Mouse (Mus musculus): ENCODE data around the gene Tbl3. TPM values are rescaled to one million over a fixed set of nuclear protein-coding genes. Genes with fewer than 3 reads are reported as not detected.

Tbl3 gene
- polyA plus RNA-seq (2014; fragmentation: Nextera tagmentation; extraction: Ambion mirVana): 110 and 131 TPM in 2 replicates

DNA sequence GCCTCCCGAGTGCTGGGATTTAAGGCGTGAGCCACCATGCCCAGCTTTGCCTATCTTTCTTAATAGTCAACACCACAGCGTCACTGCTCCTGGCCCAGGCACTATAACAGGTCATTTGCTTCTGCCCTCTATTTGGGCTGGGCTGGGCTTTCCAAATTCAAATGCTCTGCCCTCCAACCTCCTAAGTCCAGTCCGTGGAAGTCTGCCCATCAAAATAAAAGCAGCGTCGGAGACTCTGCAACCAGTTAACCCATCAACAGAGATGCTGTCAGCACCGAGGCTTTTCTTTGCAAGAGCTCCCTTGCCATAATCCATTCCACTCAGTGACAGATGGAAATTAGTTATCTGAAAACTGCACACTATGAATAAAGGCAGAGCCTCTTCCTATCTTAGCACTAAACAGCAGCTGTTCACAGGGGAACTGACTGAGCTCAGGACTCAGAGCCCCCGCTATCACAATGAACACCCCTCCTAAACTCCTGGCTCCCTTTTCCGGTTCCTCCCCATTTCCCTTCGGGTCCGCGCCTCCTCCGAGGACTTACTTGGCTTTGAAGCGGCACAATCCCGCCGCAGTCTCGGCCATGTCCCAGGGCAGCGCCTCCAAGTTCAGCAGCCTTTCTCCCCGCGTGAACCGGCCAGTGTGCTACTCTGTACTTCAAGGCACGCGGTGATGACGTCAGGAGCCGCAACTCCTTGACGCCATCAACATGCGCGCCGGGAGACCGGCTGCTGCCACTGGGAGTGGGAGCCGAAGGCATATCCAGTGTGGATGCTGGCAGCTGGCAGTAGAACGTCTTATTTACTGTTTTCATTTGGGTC lies at the start of gene Tbl3:
TSS of gene Tbl3 (minus strand) at position 679 of the 819 bp plus-strand sequence.
- DNase-seq (ENCODE audit: low spot score): peak; percentile 96
- 4% methylated on average over 32 of the region's 32 CpGs for WGBS
- H3K27me3 ChIP-seq (ENCODE audit: control insufficient read depth, insufficient read depth, low read length): no peaks in the 10 kb centered on the region
- H3K9me3 ChIP-seq (ENCODE audit: control insufficient read depth, low read length): no peaks in the 10 kb centered on the region
- peak within 1 kb of the TSS; percentile 75 for H3K4me3 ChIP-seq (ENCODE audit: low read depth, low read length)
- H3K36me3 ChIP-seq (ENCODE audit: control insufficient read depth, insufficient read depth, low read length): peaks cover 6% of the 10 kb centered on the region
- H3K4me2 ChIP-seq (ENCODE audit: low read depth): peak within 1 kb of the TSS; percentile 78
- H3K27ac ChIP-seq (ENCODE audit: low read depth, low read length): peak within 1 kb of the TSS; percentile 40
- H3K9ac ChIP-seq (ENCODE audit: low read length): peak within 1 kb of the TSS; percentile 67
- H3K4me1 ChIP-seq (ENCODE audit: control insufficient read depth, insufficient read depth, low read length): 0 out of 2 replicates have a peak, but pooled peaks cover 3% of the 10 kb centered on the region
- ATAC-seq (ENCODE audit: insufficient read depth, low FRiP score, low TSS enrichment): peak; percentile 87

DNA sequence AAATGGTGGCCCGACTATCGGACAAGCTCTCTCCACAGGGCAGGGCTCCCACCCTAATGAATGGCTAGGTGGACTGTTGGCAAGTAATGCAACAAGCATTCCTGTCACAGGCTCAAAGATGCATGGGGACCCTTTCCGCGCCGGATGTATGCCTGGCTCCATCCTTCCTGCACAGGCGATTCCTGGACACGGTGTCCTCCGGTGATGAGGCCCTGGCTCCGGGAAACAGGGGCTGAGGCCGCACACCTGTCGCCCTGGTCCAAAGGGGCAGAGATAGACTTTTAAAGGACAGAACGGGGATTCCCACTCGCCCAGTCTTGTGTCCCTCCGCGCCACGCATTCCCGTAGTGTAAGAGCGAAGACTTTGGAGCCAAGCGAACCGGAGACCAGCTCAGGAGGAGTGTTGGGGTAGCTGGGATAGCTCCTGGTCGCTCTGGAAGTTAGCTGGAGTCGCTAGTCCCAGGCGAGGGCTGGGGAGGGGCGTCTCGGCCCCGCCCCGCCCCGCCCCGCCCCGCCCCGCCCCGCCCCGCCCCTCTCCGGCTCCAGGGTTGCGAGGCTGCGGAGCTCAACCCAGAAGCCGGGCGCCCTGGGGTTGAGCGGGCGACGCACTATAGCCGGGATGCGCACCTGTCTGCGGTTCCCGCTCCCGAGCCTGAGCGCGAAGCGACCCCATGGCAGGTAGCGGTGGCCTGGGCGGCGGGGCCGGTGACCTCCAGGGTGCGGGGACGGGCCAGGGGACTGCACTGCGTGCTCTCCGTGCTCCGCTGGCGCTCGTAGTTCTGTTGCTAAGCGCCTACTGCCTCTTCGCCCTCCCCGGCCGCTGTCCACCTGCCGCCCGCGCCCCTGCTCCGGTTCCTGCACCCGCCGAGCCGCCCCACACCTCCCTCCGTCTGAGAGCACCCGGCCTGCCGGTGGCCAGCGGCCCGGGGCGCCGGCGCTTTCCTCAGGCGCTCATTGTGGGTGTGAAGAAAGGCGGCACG lies 45.2 kb upstream of the Tbl3 start, which contains the start of gene Hs3st6:
TSS of gene Hs3st6 (plus strand) at position 574 of the 980 bp plus-strand sequence.
- ATAC-seq (ENCODE audit: insufficient read depth, low FRiP score, low TSS enrichment) (peak; percentile 63), DNase-seq (ENCODE audit: low spot score) (peak; percentile 59)
- Histone ChIP-seq H3K9ac (ENCODE audit: low read length) (peak within 1 kb of the TSS; percentile 35), H3K9me3 (ENCODE audit: control insufficient read depth, low read length) (no peaks in the 10 kb centered on the region), H3K27me3 (ENCODE audit: control insufficient read depth, insufficient read depth, low read length) (peaks cover 51% of the 10 kb centered on the region), H3K4me1 (ENCODE audit: control insufficient read depth, insufficient read depth, low read length) (peaks cover 10% of the 10 kb centered on the region), H3K27ac (ENCODE audit: low read depth, low read length) (no peak within 1 kb of the TSS), H3K36me3 (ENCODE audit: control insufficient read depth, insufficient read depth, low read length) (no peaks in the 10 kb centered on the region), H3K4me3 (ENCODE audit: low read depth, low read length) (peak within 1 kb of the TSS; percentile 44), H3K4me2 (ENCODE audit: low read depth) (peak within 1 kb of the TSS; percentile 96)
- under 1% methylated on average over 56 of the region's 82 CpGs for WGBS

GRCm38 (mm10) chr17:24751528-24751927 lies 44.1 kb upstream of the Tbl3 start:
- 25% methylated on average over 4 of the region's 4 CpGs for WGBS
- no peak overlapping the region for H3K4me2 ChIP-seq (ENCODE audit: low read depth)

DNA sequence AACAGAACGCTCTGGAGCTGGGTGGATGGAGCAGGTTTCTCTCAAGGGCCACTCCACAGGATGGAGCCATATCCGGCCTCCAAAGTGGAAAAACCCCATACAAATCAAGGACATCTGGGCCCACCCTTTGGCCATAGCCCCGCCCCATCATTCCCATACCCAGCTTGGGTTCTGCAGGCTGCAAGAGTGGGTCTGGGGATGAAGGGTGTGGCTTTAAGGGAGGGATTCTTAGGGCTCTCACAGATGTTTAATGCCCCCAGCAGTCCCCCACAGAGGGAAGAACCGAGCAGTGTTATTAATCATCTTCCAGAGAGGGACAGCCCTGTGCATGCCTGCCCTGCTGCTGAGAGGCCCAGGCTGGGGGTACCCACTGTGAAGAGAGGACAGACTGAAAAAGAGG lies 39.5 kb upstream of the Tbl3 start:
- no peak overlapping the region for H3K4me2 ChIP-seq (ENCODE audit: low read depth)
- no peak overlapping the region for H3K4me3 ChIP-seq (ENCODE audit: low read depth, low read length)
- no peaks in the 10 kb centered on the region for H3K4me1 ChIP-seq (ENCODE audit: control insufficient read depth, insufficient read depth, low read length)
- no peaks in the 10 kb centered on the region for H3K9me3 ChIP-seq (ENCODE audit: control insufficient read depth, low read length)
- H3K27me3 ChIP-seq (ENCODE audit: control insufficient read depth, insufficient read depth, low read length): peaks cover 8% of the 10 kb centered on the region
- H3K9ac ChIP-seq (ENCODE audit: low read length): no peak overlapping the region
- no peaks in the 10 kb centered on the region for H3K36me3 ChIP-seq (ENCODE audit: control insufficient read depth, insufficient read depth, low read length)
- no peak overlapping the region for H3K27ac ChIP-seq (ENCODE audit: low read depth, low read length)
- DNase-seq (ENCODE audit: low spot score): no peak
- no peak for ATAC-seq (ENCODE audit: insufficient read depth, low FRiP score, low TSS enrichment)
- 45% methylated on average over 4 of the region's 4 CpGs for WGBS

More at GRCm38 (mm10) chr17:24751528-24751927, 44.1 kb upstream of the Tbl3 start:
- Histone ChIP-seq H3K4me1 (ENCODE audit: control insufficient read depth, insufficient read depth, low read length) (peaks cover 10% of the 10 kb centered on the region), H3K4me3 (ENCODE audit: low read depth, low read length) (no peak overlapping the region), H3K27ac (ENCODE audit: low read depth, low read length) (no peak overlapping the region), H3K27me3 (ENCODE audit: control insufficient read depth, insufficient read depth, low read length) (peaks cover 51% of the 10 kb centered on the region), H3K36me3 (ENCODE audit: control insufficient read depth, insufficient read depth, low read length) (no peaks in the 10 kb centered on the region), H3K9me3 (ENCODE audit: control insufficient read depth, low read length) (no peaks in the 10 kb centered on the region), H3K9ac (ENCODE audit: low read length) (no peak overlapping the region)
- DNase-seq (ENCODE audit: low spot score): no peak
- ATAC-seq (ENCODE audit: insufficient read depth, low FRiP score, low TSS enrichment): no peak

DNA sequence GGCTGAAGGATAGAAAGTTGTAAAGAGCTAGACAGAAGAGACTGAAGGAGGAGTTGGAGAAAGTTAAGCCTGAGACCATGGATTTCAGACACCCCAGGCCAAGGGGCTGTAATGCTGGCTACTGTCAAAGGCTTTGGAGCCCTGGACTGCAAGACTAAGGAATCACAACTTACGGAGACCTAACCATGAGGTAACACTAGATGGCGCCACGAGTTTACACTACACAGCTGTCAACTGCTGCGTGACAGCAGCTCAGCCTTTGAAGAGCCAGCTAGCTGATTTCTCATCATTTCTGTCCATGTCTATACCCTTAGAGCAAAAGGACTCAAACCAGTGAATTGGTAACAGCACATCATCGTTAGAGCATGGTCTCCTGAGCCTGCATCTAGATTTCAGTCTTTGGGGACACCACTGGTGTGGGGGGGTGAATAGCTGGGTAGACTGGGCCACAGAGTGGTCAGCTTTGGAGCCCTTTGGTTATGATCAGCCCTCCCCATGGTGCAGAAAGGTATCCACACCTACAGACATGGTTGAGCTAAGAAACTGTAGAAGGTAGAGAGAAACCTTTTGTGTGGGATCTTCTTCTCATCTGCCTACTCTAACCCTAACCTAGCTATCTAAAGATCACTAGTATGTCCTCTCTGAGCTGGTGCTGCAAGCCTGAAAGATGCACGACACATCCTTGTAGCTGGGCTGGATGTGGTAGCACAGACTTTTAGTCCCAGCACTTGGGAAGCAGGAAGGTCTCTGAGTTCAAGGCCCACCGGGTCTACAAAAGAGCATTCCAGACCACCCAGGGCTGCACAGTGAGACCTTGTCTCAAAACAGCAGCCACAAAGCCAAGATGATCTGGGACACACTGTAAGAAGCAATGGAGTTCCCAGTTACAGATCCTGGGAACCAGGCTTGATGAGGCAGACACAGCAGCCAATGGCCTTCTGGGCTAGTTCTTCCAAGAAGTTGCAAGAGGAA lies 38.4 kb upstream of the Tbl3 start:
- 17% methylated on average over 7 of the region's 7 CpGs for WGBS
- H3K9me3 ChIP-seq (ENCODE audit: control insufficient read depth, low read length): no peaks in the 10 kb centered on the region
- H3K9ac ChIP-seq (ENCODE audit: low read length): no peak overlapping the region
- H3K27ac ChIP-seq (ENCODE audit: low read depth, low read length): no peak overlapping the region
- ATAC-seq (ENCODE audit: insufficient read depth, low FRiP score, low TSS enrichment) (peak; percentile 76), DNase-seq (ENCODE audit: low spot score) (peak; percentile 83)
- H3K27me3 ChIP-seq (ENCODE audit: control insufficient read depth, insufficient read depth, low read length): no peaks in the 10 kb centered on the region
- H3K36me3 ChIP-seq (ENCODE audit: control insufficient read depth, insufficient read depth, low read length): no peaks in the 10 kb centered on the region
- no peak overlapping the region for H3K4me2 ChIP-seq (ENCODE audit: low read depth)
- H3K4me3 ChIP-seq (ENCODE audit: low read depth, low read length): no peak overlapping the region
- H3K4me1 ChIP-seq (ENCODE audit: control insufficient read depth, insufficient read depth, low read length): no peaks in the 10 kb centered on the region

DNA sequence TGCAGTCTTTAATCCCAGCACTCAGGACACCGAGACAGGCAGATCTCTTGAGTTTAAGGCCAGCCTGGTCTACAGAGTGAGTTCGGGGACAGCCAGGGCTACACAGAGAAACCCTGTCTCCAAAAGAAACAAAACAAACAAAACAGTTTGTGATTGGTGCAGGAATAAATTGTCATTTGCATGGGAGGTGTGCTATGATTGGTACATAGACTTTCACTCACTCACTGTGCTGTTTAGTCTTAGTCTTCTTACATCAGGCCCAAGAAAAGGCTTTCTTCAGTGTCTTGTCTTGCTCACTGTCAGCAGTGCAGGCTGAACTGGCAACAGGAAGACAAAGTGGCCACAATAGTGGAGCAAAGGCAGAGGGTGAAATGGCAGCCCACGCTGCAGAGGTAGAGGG lies 36.9 kb upstream of the Tbl3 start:
- Histone ChIP-seq H3K27ac (ENCODE audit: low read depth, low read length) (no peak overlapping the region), H3K4me3 (ENCODE audit: low read depth, low read length) (no peak overlapping the region), H3K4me1 (ENCODE audit: control insufficient read depth, insufficient read depth, low read length) (no peaks in the 10 kb centered on the region), H3K27me3 (ENCODE audit: control insufficient read depth, insufficient read depth, low read length) (no peaks in the 10 kb centered on the region), H3K4me2 (ENCODE audit: low read depth) (no peak overlapping the region), H3K36me3 (ENCODE audit: control insufficient read depth, insufficient read depth, low read length) (no peaks in the 10 kb centered on the region), H3K9me3 (ENCODE audit: control insufficient read depth, low read length) (no peaks in the 10 kb centered on the region), H3K9ac (ENCODE audit: low read length) (no peak overlapping the region)
- no peak for DNase-seq (ENCODE audit: low spot score)
- ATAC-seq (ENCODE audit: insufficient read depth, low FRiP score, low TSS enrichment): no peak
- WGBS: 68% methylated on average over 3 of the region's 3 CpGs

GRCm38 (mm10) chr17:24743896-24744295 lies 36.4 kb upstream of the Tbl3 start:
- DNase-seq (ENCODE audit: low spot score) (no peak), ATAC-seq (ENCODE audit: insufficient read depth, low FRiP score, low TSS enrichment) (no peak)
- WGBS: 75% methylated on average over 5 of the region's 5 CpGs
- no peak overlapping the region for H3K4me2 ChIP-seq (ENCODE audit: low read depth)
- no peak overlapping the region for H3K9ac ChIP-seq (ENCODE audit: low read length)
- H3K9me3 ChIP-seq (ENCODE audit: control insufficient read depth, low read length): no peaks in the 10 kb centered on the region
- no peaks in the 10 kb centered on the region for H3K27me3 ChIP-seq (ENCODE audit: control insufficient read depth, insufficient read depth, low read length)
- H3K4me3 ChIP-seq (ENCODE audit: low read depth, low read length): no peak overlapping the region
- H3K27ac ChIP-seq (ENCODE audit: low read depth, low read length): no peak overlapping the region
- no peaks in the 10 kb centered on the region for H3K4me1 ChIP-seq (ENCODE audit: control insufficient read depth, insufficient read depth, low read length)
- no peaks in the 10 kb centered on the region for H3K36me3 ChIP-seq (ENCODE audit: control insufficient read depth, insufficient read depth, low read length)

DNA sequence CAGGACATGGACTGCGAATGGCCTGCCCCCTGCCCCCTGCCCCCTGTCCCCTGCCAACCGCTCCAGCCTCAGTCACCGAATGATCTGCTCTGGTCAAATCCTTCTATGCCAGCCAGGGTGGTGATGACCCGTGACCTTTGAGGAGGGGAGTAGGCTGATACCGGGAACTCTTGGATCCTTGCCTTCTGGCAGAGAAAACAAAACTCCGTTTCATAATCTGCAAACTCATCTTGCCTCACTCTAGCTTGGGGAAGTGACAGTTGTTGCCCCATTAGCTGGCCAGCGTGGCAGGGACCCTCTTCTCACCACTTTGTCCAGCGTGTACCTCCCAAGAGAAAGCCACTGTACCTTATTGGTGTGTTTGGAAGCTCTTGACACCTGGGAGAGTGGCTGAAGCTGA lies 34.8 kb upstream of the Tbl3 start:
- Histone ChIP-seq H3K4me1 (ENCODE audit: control insufficient read depth, insufficient read depth, low read length) (no peaks in the 10 kb centered on the region), H3K4me2 (ENCODE audit: low read depth) (no peak overlapping the region), H3K36me3 (ENCODE audit: control insufficient read depth, insufficient read depth, low read length) (no peaks in the 10 kb centered on the region), H3K27ac (ENCODE audit: low read depth, low read length) (no peak overlapping the region), H3K9me3 (ENCODE audit: control insufficient read depth, low read length) (no peaks in the 10 kb centered on the region), H3K4me3 (ENCODE audit: low read depth, low read length) (no peak overlapping the region), H3K9ac (ENCODE audit: low read length) (no peak overlapping the region; the same call in 1 of the 2 replicates), H3K27me3 (ENCODE audit: control insufficient read depth, insufficient read depth, low read length) (no peaks in the 10 kb centered on the region)
- WGBS: 83% methylated on average over 8 of the region's 8 CpGs
- ATAC-seq (ENCODE audit: insufficient read depth, low FRiP score, low TSS enrichment) (no peak), DNase-seq (ENCODE audit: low spot score) (no peak)

Measured in neural tube, embryonic 11.5 days (tissue).